Mouse (Mus musculus) brain, adult 2 months (tissue): ENCODE measurements around the gene Alg12.
"Not testable (repeated sequence)": the region's sequence is repeated elsewhere in the genome, so short reads cannot be mapped to it uniquely, and the experiment has no call there.

Experiments used
- DNase-seq: peaks from one replicate; pipeline ENCODE4 v3.0.0; 2011; ENCODE audit warnings: low read depth, low spot score

Alg12 gene

GRCm38 (mm10) chr15:88831482-88831881 is 12.4 kb upstream of the Alg12 start:
- DNase-seq = no peak

DNA sequence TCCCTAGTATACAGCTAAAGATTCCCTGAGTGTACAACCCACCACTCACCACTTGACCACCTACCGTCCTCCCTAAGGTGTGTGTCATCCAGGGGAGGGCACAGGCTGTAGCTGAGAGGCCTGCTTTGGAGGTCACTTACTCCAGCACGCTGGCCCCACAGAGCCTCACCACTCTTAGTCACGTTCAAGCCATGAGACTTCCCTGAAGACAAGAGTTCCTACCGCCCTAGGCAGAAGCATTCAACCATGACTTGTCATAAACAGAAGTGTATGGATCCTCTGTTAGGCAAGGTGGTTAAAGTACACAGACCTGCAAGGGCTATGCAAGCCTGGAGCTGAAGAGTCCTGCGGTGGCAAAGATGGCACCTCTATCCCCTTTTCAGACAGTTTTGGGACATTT is 11.6 kb upstream of the Alg12 start:
- no peak for DNase-seq

- peak; percentile 73 for DNase-seq
Observed at GRCm38 (mm10) chr15:88829791-88830440, 10.8 kb upstream of the Alg12 start.

GRCm38 (mm10) chr15:88828800-88829705 is 9.9 kb upstream of the Alg12 start:
- peak; percentile 95 for DNase-seq

GRCm38 (mm10) chr15:88827991-88828799 is 9.1 kb upstream of the Alg12 start:
- peak; percentile 96 for DNase-seq

DNA sequence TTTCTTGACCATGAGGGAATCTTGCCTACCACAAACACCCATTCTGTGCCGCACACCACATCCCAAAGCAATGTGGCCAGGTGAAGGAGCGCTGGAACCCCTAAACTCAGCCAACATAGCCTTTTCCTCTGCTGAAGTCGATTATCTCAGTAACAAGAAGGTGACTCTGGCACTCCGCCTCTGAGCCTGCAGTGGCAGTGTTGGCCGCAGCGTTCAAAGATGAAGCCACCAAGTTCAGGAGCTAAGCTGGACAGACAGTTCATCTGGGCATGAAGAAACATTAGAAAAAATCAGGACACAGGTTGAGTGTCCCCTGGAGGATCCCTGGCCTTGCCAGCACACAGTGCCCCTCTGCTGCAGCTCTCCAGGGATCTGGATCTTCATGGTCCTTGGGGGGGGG is 8.3 kb upstream of the Alg12 start:
- no peak for DNase-seq

- DNase-seq = no peak
Observed at GRCm38 (mm10) chr15:88823376-88823775, 4.3 kb upstream of the Alg12 start.

DNA sequence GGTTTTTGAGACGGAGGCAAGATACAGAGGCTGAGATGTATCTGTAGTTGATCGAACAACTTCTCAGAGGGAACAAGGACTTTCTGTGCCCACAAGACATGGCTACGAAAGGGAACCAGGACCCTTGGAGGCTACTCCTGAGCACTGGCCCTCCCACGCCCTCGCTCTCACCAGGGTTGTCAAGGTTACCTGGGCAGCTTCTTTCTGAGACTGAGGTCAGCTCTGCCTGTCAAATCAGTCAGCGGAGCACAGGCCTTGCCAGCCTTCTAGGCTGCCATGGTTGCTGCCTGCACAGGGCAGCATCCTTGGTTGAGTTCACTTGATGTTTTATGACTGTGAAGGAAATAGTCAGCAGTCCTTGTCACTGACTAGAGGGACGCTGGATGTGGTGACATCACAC is 3.4 kb upstream of the Alg12 start:
- no peak for DNase-seq

DNA sequence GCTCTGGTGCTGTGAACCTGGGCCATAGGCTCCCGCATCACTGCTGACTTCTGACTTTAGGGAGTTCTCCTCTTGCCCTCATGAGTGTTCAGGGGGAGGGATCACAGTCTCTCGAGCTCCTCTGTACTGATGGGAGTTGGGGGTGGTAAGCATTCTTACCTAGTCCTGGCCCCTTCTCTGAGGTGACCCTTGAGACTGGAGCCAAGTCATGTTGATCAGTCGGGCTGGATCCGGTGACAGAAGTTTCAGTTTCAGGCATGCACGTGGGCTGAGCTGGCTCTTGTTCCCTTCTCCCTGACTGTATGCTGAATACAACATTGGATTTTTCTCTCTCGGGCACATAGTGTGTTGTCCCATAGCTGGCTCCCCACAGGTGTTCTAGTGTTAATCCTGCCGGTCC is 2.3 kb upstream of the Alg12 start:
- no peak for DNase-seq

DNA sequence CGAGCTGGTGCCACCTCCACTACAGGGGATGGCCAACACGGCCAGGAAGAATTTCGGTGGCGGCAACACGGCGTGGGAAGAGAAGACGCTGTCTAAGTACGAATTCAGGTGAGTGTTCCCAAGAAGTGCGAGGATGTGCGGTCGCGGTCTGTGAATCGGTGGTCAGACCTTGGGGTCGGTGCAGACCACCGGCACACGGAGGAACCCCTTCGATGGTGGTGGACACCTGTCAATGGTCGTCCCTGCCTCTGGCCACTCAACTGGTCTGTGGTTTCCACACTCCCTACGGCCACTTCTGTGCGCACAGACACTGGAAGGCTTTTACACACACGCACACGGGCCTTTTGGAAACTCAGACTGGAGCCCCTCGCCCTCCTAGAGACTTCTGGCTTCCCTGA is 787 bp upstream of the Alg12 start:
- no peak for DNase-seq

DNA sequence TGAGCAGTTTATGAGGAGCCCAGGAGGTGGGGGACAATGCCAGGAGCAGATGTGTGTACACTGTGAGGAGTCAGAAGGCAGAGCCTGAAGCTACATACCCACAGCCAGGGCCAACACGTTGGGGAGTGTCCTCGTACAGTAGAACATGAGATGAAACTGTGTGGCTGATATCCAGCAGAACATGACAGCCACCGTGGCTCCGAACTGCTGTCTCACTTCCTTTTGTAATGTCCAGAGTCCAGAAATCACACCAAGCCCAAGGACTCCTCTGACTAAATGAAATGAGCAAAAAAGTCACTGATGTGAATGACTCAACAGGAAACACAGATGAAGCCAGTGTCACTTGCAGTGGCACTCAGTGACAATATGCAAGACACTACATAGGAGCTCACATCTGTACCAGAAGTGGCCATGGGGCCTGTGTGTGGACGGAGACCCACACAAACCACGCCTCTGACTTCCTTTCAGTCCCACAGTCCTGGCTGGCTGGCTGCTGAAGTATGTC is 3.9 kb downstream of the Alg12 start:
- no peak for DNase-seq

DNA sequence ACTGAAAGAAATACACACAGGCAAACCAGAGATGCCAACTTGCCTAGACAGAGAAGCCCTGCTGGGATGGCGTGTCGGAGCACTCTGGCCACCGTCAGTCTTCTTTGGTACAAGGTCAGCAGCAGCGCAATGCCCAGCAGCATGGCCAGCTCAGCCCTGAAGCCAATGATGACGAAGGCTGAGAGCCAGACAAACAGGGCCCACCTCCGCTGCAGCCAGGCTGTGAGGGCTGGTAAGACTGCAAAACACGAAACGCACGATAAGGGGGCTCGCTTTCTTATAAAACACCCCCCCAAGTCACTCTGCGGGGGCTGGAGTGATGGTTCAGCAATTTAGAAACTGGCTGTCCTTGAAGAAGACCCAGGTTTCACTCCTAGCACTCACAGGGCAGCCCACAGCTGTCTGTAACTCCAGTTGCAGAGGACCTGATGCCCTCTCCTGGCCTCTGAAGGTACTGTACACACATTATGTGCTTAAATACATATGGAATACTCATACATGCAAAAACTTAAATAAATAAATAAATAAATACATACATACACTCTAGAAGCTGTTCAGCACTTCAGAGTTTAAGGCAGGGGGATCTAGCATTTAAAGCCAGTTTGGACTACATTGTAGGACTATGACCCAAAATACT is 4.6 kb downstream of the Alg12 start:
- DNase-seq = no peak

DNA sequence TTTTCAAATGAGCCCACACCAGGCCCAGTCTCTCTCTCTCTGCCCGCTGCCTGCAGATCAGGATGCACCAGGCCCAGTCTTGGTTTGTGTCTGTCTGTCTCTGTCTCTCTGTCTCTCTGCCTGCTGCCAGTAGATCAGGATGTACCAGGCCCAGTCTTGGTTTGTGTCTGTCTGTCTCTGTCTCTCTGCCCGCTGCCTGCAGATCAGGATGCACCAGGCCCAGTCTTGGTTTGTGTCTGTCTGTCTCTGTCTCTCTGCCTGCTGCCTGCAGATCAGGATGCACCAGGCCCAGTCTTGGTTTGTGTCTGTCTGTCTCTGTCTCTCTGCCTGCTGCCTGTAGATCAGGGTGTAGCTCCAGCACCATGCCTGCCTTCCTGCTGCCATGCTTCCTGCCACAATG is 5.2 kb downstream of the Alg12 start:
- DNase-seq = not testable (repeated sequence)

DNA sequence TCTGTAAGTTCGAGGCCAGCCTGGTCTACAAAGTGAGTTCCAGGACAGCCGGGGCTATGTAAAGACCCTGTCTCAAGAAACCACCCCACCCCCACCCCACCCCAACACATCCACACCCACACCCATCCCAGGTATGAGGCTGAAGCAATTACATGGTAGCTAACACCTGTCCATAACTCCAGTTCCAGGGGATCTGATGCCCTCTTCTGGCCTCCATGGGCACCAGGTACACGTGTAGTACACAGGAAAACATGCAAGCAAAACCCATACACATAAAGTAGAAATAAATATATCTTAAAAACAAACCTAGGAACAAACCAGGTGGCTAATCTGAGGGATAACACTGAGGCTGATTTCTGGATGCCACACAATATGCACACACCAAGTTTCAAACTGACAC is 5.9 kb downstream of the Alg12 start:
- no peak for DNase-seq

DNA sequence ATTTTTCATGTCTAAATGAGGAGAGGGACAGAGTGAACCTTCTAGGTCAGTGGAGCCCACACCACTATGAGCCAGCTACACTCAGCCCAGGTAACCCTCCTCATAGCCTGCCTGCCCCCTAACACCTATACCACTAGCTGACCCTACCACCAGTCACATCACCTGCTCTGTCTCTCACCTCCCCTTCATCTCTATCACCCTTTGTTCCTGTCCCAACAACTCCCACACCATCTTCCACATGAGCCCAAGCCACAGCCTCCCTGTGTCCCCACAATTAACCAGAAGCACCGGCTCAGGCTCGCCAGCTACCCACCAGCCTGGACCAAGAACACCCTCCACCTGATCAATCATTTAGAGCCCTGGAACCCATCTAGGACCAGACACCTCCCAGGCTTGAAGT is 8.7 kb downstream of the Alg12 start:
- DNase-seq = no peak

DNA sequence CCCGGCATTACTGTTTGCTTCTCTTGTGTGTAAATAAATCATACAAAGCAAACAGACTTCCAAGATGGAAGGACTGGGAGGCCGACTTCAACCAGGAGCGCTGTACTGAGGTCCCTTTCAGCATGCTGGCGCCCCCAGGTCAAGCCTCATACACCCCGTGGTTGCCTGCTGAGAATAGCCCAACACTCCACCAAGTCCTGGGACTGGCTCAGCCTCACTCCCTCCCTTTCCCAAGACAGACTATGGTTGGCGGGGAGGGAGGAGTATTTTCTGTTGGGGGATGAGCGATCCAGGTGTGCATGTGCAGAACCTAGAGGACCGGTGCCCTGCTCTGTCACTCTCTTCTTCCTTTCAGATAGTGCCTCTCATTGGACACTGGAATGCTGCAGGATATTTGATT is 11.0 kb downstream of the Alg12 start:
- no peak for DNase-seq

GRCm38 (mm10) chr15:88802348-88802747 is 16.8 kb downstream of the Alg12 start:
- DNase-seq = no peak

DNA sequence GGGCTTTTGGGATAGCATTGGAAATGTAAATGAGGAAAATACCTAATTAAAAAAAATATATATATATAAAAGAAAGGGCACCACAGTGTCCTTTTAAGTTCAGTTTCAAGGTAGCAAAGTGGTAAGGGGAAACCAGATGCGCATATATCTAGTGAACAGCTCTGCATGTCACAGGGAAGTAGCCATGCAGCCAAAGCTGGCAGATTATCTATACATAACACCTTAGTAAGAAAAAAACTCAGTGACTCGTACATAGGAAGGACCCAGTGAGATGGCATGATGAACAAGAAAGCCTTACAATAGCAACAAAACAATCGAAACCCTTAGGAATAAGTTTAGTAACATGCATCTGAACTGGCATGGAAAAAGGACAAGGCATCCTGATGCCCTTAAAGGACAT is 17.2 kb downstream of the Alg12 start:
- DNase-seq = no peak

DNA sequence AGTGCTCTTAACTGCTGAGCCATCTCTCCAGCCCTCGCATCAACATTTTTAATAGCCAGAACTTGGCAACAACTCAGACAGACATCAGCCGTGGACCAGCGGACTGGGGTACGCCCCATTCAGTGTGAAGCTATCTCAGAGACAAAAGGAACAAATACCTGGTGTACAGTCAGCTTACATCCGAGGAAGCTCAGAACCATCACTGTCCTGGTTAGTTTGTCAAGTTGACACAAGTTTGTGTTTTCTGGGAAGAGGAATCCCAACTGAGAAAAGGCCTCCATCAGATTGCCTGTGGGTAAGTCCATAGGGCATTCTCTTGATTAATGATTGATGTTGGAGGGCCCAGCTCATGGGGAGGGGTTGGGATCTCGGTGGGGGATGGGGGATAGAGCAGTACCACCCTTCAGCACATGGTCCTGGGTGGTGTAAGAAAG is 18.2 kb downstream of the Alg12 start:
- no peak for DNase-seq

DNA sequence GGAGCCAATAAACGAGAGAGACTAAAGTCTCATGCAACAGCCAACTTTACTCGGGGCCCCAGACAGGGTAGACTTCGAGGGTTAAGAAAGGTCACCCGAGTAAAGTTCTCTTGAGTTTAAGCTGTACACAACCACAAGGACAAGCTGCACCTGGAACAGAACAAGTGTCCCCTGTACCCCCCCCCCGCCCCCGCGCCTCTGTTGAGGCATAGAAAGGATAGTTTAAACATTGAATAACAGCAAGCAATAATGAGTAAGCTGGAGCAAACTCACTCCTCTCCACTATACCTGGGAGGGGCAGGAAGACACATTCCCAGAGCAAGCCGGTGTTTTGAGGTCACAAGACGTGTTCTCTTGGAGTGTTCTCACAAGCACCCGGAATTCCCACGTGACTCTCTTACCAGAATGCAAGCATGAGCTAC is 19.2 kb downstream of the Alg12 start:
- no peak for DNase-seq

DNA sequence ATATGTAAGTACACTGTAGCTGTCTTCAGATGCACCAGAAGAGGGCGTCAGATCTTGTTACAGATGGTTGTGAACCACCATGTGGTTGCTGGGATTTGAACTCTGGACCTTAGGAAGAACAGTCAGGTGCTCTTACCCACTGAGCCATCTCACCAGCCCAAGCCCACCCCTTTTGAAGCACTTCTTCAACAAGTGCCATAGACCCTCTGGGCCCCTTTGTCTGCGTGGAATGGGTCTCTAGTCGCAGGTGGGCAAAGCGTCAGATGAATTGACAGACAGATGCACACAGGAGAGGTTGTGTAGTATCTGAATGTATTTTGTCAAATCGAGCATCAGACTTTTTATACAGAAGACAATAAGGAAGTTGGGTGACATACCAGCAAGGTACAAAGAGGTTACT is 24.4 kb downstream of the Alg12 start:
- DNase-seq = not testable (repeated sequence)
